Mouse (Mus musculus) 3134 (cell line): ENCODE results near the gene Mdm4.

Experiments
- DNase-seq: peaks from one replicate; pipeline ENCODE4 v3.0.0-alpha.2; 2011; ENCODE audit warnings: low spot score; ENCODE audit not compliant: insufficient read length; ENCODE audit errors: extremely low read depth

The Mdm4 gene

GRCm38 (mm10) chr1:133030461-133030860 lies at the start of gene Mdm4:
Gene Mdm4, minus strand, starts transcription at chr1:133030561.
- DNase-seq: no peak

- no peak for DNase-seq
Measured at GRCm38 (mm10) chr1:133080079-133080561, 49.8 kb upstream of the Mdm4 start.

GRCm38 (mm10) chr1:133079509-133079908 lies 49.1 kb upstream of the Mdm4 start:
- no peak for DNase-seq

- no peak for DNase-seq
Measured at GRCm38 (mm10) chr1:133078338-133078727, 48.0 kb upstream of the Mdm4 start.

GRCm38 (mm10) chr1:133077606-133078337 lies 47.4 kb upstream of the Mdm4 start:
- no peak for DNase-seq

GRCm38 (mm10) chr1:133076681-133077514 lies 46.5 kb upstream of the Mdm4 start:
- DNase-seq: no peak

- DNase-seq: no peak
Measured at GRCm38 (mm10) chr1:133075651-133076400, 45.5 kb upstream of the Mdm4 start.

GRCm38 (mm10) chr1:133074541-133074940 lies 44.2 kb upstream of the Mdm4 start:
- DNase-seq: no peak

- DNase-seq: no peak
Measured at GRCm38 (mm10) chr1:133073327-133073856, 43.0 kb upstream of the Mdm4 start.

- no peak for DNase-seq
Measured at GRCm38 (mm10) chr1:133071666-133072381, 41.5 kb upstream of the Mdm4 start.

GRCm38 (mm10) chr1:133070157-133070556 lies 39.8 kb upstream of the Mdm4 start:
- DNase-seq: no peak

GRCm38 (mm10) chr1:133069275-133070120 lies 39.1 kb upstream of the Mdm4 start:
- no peak for DNase-seq

- no peak for DNase-seq
Measured at GRCm38 (mm10) chr1:133068669-133069274, 38.4 kb upstream of the Mdm4 start.

GRCm38 (mm10) chr1:133068268-133068667 lies 37.9 kb upstream of the Mdm4 start:
- no peak for DNase-seq

GRCm38 (mm10) chr1:133063164-133063563 lies 32.8 kb upstream of the Mdm4 start:
- no peak for DNase-seq

GRCm38 (mm10) chr1:133060681-133061080 lies 30.3 kb upstream of the Mdm4 start:
- DNase-seq: no peak

GRCm38 (mm10) chr1:133059592-133059991 lies 29.2 kb upstream of the Mdm4 start:
- no peak for DNase-seq

- peak; percentile 44 for DNase-seq
Measured at GRCm38 (mm10) chr1:133057345-133058034, 27.1 kb upstream of the Mdm4 start.
